Mouse (Mus musculus) gonadal fat pad, adult 2 months (tissue): ENCODE data around the gene Il6ra. TPM values are rescaled to one million over a fixed set of nuclear protein-coding genes. Genes with fewer than 3 reads are reported as not detected.

Source experiments
- DNase-seq: peaks from one replicate; pipeline ENCODE4 v3.0.0-alpha.2; 2012; ENCODE audit warnings: low read depth
- polyA plus RNA-seq: library from polyadenylated mRNA; depleted of rRNA; stranded (reverse); fragments of >200 nt; gene quantifications from 2 replicates; pipeline ENCODE4 v1.2.3, GENCODE M21; 2012; rRNA removed

Gene Il6ra
- polyA plus RNA-seq, 1 experiment = 10.7 TPM

- DNase-seq = no peak
Observed at GRCm38 (mm10) chr3:89853752-89854151, 59.2 kb downstream of the Il6ra start.

DNA sequence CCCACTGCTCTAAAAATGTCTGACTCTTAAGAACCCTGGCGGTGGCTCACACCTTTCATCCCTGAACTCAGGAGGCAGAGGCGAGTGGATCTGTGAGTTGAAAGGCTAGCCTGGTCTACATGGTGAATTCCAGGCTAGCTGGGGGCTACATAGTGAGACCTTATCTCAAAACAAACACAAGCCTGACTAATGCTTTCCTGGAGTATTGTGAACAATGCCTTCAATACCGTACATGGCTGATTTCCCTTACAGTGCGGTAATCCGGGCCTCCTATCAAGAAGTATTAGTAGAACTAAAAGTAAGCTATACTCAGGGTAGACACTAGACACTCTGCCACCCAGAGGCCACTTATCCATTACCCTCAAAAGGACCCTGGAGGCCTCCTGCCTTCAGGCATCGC, 64.9 kb downstream of the Il6ra start:
- DNase-seq = no peak

DNA sequence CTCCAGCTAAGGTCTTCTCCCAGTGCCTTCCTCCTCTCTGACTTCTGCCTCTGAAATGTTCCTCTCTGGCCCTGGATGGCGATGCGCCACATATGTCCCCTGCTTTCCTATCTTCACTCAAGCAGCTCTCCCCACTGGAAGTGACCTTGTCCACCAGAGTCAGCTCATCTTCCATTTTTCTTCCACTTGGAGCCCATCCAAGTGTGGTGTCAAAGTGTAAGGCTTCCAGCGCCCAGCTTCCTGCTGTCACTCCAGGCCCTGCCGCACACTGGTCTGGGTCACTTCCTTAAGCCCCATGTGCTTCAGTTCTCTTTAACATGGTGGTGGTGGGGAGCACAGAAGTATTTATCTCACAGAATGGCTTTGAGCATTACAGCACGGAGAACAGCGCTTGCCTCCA, 65.4 kb downstream of the Il6ra start:
- DNase-seq = no peak

DNA sequence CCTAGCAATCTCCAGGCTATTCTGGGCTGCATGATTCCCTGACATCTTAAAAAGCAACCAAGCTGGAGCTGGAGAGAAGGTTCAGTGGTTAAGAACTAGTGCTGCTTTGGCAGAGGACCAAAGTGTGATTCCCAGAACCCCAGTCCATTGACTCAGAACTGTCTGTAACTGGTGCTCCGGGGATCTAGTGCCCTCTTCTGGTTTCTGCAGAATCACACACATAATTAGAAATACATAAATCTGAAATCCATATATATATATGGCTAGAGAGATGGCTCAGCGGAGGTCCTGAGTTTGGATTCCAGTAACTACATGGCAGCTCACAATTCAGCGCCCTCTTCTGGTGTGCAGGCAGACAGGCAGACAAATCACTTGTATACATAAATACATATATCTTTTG, 65.9 kb downstream of the Il6ra start:
- DNase-seq = no peak

DNA sequence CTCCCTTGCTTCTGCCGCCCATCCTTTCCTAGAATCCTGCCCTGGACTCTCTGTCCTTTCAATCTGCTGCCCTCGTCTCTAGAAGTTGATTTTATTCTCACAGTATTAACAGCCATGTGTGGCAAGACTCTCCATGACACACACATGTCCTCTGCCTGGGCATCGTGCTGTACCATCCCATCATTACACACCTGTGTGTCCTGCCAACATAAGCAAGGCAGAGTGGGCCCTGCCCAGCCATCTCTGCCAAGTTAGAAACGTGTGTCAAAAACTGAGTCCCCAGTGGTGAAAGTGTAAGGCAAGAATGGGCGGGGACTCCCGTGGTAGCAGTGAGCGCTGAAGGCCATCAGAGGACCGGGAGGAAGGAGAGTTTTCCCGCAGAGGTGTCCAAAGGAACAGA, 67.2 kb downstream of the Il6ra start:
- DNase-seq = no peak

DNA sequence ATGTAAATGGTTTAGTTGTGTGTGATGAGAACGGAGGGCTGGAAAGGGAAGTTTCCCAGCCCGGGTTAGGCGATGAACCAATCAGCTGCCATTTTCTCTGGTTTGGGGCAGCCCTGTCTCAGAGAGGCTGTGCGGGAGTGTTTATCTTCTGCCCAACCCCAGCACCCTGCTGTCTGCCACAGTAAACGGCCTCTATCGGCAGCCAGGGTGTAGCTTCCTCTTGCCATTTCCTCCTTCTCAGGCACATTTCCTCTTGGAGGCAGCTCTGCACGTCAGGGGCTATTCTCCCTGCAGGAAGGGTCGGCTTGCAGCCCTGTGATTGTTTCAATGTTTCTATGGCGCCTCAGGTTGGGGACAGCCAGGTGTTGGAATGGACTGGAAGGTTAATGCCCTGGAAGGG, 69.8 kb downstream of the Il6ra start:
- DNase-seq = no peak

DNA sequence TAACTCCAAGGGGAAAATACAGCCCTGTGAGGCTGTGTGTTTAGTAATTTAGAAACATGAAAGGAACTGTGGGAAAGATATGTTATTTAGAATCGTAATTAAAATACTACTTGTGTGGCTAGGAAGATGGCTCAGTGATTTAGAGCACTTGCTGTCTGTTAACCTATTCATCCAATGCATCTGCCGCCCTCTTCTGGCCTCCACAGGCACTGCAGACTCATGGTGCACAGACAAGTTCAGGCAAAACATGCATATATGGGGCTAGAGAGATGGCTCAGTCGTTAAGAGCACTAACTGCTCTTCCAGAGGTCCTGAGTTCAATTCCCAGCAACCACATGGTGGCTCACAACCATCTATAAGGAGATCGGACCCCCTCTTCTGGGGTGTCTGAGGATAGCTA, 70.7 kb downstream of the Il6ra start:
- no peak for DNase-seq

DNA sequence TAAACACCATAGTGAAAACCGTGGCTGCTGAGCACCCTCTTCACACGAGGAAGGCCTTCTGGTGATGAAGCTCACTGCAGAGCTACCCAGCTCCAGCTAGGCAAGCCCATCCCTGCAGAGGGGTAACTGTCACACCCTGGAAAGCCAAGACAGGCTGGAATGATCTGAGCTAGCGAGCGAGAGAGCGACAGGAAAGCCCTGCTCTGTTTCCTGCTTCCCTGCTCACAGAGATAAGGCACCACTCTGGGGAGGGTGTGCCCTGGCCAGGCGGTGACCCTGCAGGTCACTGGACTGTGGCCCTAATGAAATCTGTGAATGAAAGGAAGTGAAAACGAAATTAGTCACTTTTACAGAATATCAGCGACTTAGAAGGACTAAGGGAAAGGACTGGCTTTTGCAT, 77.6 kb downstream of the Il6ra start:
- no peak for DNase-seq

GRCm38 (mm10) chr3:89830815-89831591, 82.0 kb downstream of the Il6ra start, which contains the start of gene She:
She (plus strand) TSS chr3:89831370.
- no peak for DNase-seq

DNA sequence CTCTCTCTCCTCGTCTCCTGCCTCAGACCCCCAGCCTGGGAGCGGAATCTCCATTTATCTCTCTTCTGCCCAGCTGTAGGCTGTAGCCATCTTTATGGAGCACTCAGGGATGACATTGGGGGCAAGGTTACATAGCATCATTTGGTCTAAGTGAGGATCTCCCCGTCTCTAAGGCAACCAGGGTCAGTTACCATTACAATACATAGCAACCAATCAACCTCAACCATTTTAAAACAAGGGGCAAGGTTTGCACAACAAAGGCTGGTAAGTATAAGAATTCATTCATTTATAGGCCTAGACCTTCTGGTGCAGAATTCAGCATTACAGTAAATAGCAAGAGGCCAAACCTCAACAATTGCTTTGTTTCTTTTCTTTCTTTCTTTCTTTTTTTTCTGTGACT, 86.7 kb downstream of the Il6ra start:
- no peak for DNase-seq

DNA sequence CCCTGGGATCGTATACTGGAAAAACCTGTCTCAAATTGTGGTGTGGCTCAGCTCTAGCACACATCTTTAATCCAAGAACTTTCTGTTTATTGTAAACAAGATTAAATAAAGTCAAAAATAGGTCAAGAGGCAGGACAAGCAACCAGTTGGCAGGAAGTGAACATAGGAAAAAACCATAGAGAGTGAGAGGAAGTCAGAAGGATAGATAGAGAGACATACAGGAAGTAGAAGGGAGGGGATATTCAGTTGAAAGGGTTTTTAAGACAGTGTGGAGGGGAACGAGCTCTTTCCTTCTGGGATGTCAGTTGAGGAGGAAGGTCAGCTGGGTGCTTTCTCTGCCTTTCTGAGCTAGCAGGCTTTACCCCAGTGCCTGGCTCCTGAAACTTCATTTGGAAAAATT, 89.4 kb downstream of the Il6ra start:
- DNase-seq = no peak

GRCm38 (mm10) chr3:89821548-89822480, 91.2 kb downstream of the Il6ra start:
- no peak for DNase-seq

- DNase-seq = no peak
Observed at GRCm38 (mm10) chr3:89821096-89821513, 91.9 kb downstream of the Il6ra start.

DNA sequence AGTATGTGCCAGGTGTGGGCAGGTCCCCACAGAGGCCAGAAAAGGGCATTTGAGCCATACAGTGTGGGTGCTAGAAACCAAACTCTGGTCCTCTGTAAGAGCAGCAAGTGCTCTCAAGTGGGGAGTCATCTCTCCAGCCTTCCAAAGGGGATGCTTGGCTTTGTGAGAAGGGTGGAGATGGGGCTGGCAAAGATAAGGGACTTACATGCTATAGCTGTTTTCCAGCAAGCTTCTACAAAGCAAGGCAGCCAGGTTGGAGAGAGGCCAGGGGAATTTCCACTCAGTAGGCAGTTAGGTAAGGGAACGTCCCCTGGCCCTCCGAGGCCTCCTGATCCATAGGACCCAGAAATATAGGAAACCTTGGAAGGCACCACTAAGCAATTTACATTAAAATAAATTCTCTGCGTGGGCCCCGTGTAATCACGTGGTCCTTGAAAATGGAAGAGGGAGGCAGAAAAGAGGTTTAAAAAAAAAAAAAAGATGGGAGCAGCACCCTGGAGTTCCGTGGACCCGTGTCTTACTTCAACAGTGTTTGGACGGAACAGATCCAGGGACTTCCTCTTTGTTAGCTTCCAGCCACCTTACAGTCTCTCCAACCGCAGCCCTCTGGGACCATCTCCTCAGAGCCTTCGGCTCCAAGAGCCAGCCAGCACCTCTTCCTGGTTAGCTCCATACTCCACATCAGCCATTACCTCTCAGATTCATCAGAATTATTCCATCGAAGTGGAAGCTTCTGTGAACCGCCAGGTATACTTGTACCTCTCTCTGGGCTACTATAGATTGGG, 92.5 kb downstream of the Il6ra start:
- no peak for DNase-seq

DNA sequence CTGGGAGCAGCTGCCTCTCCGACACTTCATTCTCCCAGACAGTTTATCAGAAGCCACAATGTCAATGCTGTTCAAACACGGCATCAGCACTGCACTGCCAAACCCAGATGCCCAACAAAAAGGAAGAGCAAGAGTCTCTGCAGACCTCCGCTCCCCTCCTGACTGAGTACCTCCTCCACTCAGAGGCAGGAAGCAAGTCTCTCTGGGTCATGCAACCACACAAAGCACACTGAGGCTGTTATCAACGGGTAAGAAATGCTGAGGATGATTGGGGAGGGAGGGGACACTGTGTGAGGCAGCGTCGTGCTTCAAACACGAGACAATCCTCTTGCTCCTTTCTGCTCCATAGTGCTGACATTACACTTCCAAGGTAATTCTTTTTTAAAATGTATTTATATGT, 93.1 kb downstream of the Il6ra start:
- DNase-seq = no peak

GRCm38 (mm10) chr3:89818605-89819004, 94.4 kb downstream of the Il6ra start:
- DNase-seq = no peak

DNA sequence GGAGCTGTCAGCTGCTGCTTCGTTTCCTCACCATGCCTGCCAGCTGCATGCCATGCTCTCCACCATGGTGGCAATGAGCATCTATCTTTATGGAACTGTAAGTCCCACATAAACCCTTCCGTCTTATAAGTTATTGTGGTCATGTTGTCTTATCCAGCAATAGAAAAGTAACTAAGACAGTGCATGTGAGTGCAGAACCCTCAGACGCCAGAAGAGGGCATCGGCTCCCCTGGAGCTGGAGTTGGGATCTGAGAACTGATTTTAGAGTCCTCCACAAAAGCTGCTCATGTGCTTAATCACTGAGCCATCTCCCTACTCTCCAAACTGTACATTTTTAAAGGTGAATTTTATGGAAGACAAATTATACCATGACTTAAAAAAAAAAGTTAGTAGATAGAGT, 95.9 kb downstream of the Il6ra start:
- no peak for DNase-seq

Other genes starting within 250 kb of the Il6ra start
- 26.3 and 28.9 TPM in 2 replicates for gene Adar, start 198.2 kb downstream of the Il6ra start, polyA plus RNA-seq
- 1.2 and 1.4 TPM in 2 replicates for gene Chrnb2, start 148.6 kb downstream of the Il6ra start, polyA plus RNA-seq
- 23.4 TPM in 2 replicates for gene Ube2q1, start 139.6 kb downstream of the Il6ra start, polyA plus RNA-seq
- gene She, start 81.8 kb downstream of the Il6ra start, polyA plus RNA-seq = 3.4 and 3.5 TPM in 2 replicates
- gene Atp8b2, start 50.3 kb upstream of the Il6ra start, polyA plus RNA-seq = 37.4 and 56.5 TPM in 2 replicates
- 79.3 and 99.6 TPM in 2 replicates for gene Hax1, start 85.6 kb upstream of the Il6ra start, polyA plus RNA-seq
- 72.5 and 74.7 TPM in 2 replicates for gene 4933434E20Rik, start 138.4 kb upstream of the Il6ra start, polyA plus RNA-seq
- 116 and 119 TPM in 2 replicates for gene Ubap2l, start 139.4 kb upstream of the Il6ra start, polyA plus RNA-seq
- gene Tpm3, start 159.5 kb upstream of the Il6ra start, polyA plus RNA-seq = 117 and 128 TPM in 2 replicates
- gene Nup210l, start 190.9 kb upstream of the Il6ra start, polyA plus RNA-seq = 0.30 and 0.41 TPM in 2 replicates